Mouse (Mus musculus) left cerebral cortex, postnatal 14 days (tissue): Measurements from ENCODE around the gene Il17f. TPM values are rescaled to one million over a fixed set of nuclear protein-coding genes. Genes with fewer than 3 reads are reported as not detected.
"Not testable (repeated sequence)": the region's sequence is repeated elsewhere in the genome, so short reads cannot be mapped to it uniquely, and the experiment has no call there.

Source experiments
- DNase-seq, 2 experiments: peaks; one replicate each; pipeline ENCODE4 v3.0.0; 2021 to 2022; ENCODE audit warnings: low spot score in 2 of 2, mixed read lengths in 1 of 2
- intact Hi-C: fragments of 180-260 bp; cut with DNase I; formaldehyde crosslinking; loops from one replicate; pipeline ENCODE4 v1.15.1; 2025
- total RNA-seq, 2 experiments: library from RNA; stranded (reverse); gene quantifications; 2 replicates each; pipeline ENCODE4 v1.2.3; 2021

Il17f gene
- total RNA-seq, 2 experiments from 2014 or later, result not detected

GRCm38 (mm10) chr1:20791414-20791813 lies 997 bp upstream of the Il17f start:
- no peak for DNase-seq
- intact Hi-C loops, result no loop called here

- DNase-seq, result no peak
- intact Hi-C loops, result no loop called here
These were observed 2.0 kb downstream of the Il17f start for GRCm38 (mm10) chr1:20788419-20788818.

- DNase-seq, result no peak
- intact Hi-C loops, result no loop called here
These were observed 3.4 kb downstream of the Il17f start for GRCm38 (mm10) chr1:20787046-20787445.

- intact Hi-C loops, result no loop called here
- no peak for DNase-seq
These were observed 12.1 kb downstream of the Il17f start for GRCm38 (mm10) chr1:20778366-20778765.

GRCm38 (mm10) chr1:20774026-20774730 lies 16.2 kb downstream of the Il17f start:
- DNase-seq, intact Hi-C loops: not testable (repeated sequence)

GRCm38 (mm10) chr1:20766526-20766925 lies 23.9 kb downstream of the Il17f start:
- intact Hi-C loops, result no loop called here
- DNase-seq, result no peak

GRCm38 (mm10) chr1:20761411-20761810 lies 29.0 kb downstream of the Il17f start:
- intact Hi-C loops, result no loop called here

GRCm38 (mm10) chr1:20760331-20760730 lies 30.1 kb downstream of the Il17f start:
- DNase-seq, result no peak
- intact Hi-C loops, result no loop called here

More at GRCm38 (mm10) chr1:20761411-20761810, 29.0 kb downstream of the Il17f start:
- no peak for DNase-seq

GRCm38 (mm10) chr1:20759799-20760198 lies 30.6 kb downstream of the Il17f start:
- DNase-seq, result peak; percentile 47 to 56
- intact Hi-C loops, result no loop called here

- DNase-seq, result no peak
- intact Hi-C loops, result no loop called here
These were observed 32.8 kb downstream of the Il17f start for GRCm38 (mm10) chr1:20757586-20757985.

- DNase-seq, result no peak
- intact Hi-C loops, result no loop called here
These were observed 36.0 kb downstream of the Il17f start for GRCm38 (mm10) chr1:20754439-20754838.

- intact Hi-C loops, result no loop called here
- no peak for DNase-seq
These were observed 49.9 kb downstream of the Il17f start for GRCm38 (mm10) chr1:20740496-20740998.

- intact Hi-C loops, result no loop called here
- no peak for DNase-seq
These were observed 51.9 kb downstream of the Il17f start for GRCm38 (mm10) chr1:20738483-20738882.

- no peak for DNase-seq
- intact Hi-C loops, result no loop called here
These were observed 53.8 kb downstream of the Il17f start for GRCm38 (mm10) chr1:20736572-20736971.

- no peak for DNase-seq
- intact Hi-C loops, result no loop called here
These were observed 59.5 kb downstream of the Il17f start, which contains the start of gene Il17a for GRCm38 (mm10) chr1:20730903-20731302. Gene Il17a (plus strand): TSS chr1:20730905.

Other genes with a start within 250 kb of the Il17f start
- gene Pkhd1, start 172.6 kb downstream of the Il17f start, total RNA-seq, result under 1 TPM; 0.09 to 0.11 TPM
- gene Il17a, start 59.7 kb downstream of the Il17f start, total RNA-seq, result not detected
- gene Mcm3, start 29.7 kb upstream of the Il17f start, total RNA-seq, result 1 to 10 TPM; 2.5 to 2.7 TPM
- gene Paqr8, start 100.0 kb upstream of the Il17f start, total RNA-seq, result 10 to 100 TPM; 93.6 to 99.6 TPM
- gene Efhc1, start 161.0 kb upstream of the Il17f start, total RNA-seq, result 1 to 10 TPM; 1.4 to 1.8 TPM